Mouse (Mus musculus) lung, postnatal 25 days (tissue): ENCODE data around the gene Taok2.
"Not testable (repeated sequence)": the region's sequence is repeated elsewhere in the genome, so short reads cannot be mapped to it uniquely, and the experiment has no call there.

ENCODE experiments used
- DNase-seq: peaks from one replicate; pipeline ENCODE4 v3.0.0; 2022; ENCODE audit warnings: low spot score

Gene Taok2

DNA sequence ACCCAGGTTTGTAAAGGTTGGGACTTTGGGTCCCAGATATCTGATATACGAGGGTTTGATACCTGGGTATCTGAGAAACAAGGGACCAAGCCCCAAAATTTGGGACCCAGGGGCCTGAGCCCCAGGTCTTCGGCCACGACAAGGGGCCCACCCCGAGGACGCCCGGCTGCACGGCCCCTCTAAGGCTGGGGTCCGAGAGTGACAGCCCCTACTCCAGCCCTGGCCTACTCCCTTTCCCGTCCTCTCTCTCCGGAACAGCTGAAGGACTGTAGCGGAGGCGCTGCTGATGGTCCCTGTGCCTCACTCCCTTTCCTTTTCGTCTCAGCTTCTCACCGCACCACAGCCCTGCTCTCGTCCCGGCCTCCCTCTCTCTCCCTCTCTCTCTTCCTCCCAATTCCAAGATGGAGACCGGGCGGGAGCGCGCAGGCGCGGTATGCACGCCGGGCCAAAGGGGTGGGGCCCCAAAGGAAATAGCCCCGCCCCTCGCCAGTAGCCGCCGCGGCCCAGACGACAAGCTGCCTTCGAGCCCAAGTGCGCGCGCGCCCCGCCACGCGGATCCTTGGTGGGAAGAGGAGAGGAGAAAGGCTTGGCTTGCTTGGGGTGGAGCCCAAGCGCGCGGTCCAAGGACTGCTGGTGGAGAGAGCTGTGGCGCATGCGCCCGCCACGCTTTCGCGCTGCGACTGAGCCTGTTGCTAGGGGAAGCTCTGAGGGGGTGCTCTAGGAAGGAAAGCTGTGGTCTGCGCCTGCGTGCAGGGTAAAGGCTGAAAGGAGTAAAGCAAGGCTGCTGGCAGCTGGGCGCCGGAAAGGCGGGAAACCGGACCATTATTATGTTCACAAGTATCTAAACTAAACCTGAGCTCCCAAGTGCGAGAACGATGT, at the start of gene Taok2:
Gene Taok2 (minus strand): TSS at position 418 of the 879 bp plus-strand sequence.
- peak; percentile 98 for DNase-seq

DNA sequence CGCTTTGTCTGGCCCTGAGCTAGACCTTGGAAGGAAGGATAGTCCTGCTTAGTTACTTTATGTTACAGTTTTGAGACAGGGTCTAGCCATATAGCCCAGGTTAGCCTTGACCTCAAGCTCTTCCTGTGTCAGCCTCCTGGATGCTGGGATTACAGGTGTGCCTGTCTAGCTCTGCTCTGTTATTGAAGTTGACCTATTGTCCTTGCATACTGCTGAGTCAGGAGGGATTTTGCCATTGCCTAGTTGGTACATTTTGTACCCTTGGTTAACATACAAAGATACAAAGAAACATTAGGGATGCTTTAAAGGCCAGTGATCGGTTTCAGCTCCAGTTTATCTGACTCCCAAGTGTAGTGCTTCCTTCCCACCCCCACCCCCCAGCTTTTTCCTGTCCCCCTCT, 48.1 kb upstream of the Taok2 start:
- DNase-seq = no peak

DNA sequence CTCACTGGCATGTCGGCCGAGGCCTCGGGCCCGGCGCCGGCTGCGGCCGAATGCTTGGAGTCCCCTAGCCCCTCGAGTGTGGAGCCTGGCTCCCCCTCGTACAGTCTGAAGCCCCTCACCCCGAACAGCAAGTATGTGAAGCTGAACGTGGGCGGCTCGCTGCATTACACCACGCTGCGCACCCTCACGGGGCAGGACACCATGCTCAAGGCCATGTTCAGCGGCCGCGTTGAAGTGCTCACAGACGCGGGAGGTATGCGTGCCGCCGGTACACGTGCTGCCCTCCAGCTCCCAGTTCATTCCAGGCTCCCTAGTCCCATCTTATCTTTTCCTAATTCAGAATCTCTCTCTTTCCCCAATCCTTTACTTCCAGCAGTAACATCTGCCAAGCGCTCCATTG, 44.5 kb upstream of the Taok2 start:
- DNase-seq = no peak

DNA sequence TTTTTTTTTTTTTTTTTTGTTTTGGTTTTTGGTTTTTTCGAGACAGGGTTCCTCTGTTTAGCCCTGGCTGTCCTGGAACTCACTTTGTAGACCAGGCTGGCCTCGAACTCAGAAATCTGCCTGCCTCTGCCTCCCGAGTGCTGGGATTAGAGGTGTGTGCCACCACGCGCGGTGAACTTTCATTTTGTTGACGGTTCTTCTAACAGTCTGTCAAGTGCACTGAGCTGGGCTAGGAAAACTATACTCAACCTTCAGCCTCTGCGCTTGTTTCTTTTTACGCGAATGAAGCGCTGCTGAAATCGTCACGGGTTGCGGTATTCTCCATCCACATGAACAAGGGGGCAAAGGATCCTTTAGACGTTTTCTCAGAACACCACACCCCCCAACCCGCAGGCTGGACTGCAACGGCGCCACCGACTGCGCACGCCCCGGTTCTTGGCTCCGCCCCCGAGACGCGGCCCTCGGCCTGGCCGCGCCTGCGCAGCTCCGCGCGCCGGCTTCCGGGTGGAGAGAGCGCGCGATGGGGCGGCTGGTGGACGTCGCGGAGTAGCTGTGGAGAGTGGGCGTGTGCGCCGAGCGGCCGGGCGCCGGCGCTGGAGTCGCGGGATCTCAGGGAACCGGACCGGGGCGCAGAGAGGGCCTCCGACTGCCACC, 44.0 kb upstream of the Taok2 start, which contains the start of gene Kctd13:
Gene Kctd13 (plus strand): TSS at position 496 of the 654 bp plus-strand sequence.
- DNase-seq = peak; percentile 93

DNA sequence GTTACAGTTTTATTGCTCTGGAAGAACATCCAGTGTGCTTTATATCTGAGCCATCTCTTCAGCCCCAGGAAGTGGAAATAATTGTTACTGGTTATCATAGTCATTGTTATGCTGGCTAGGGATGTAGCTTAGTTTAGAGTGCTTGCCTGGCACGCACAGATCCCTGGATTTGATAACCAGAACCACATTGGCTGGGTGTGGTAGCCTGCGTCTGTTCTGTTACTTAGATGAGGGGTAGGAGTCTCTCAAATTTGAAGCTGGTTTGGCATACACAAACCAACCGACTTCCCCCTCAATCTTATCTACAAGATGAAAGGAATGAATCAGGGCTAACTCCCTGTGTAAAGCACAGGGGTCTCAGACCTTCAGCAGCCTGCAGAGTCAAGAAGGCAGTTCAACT, 41.8 kb upstream of the Taok2 start:
- no peak for DNase-seq

DNA sequence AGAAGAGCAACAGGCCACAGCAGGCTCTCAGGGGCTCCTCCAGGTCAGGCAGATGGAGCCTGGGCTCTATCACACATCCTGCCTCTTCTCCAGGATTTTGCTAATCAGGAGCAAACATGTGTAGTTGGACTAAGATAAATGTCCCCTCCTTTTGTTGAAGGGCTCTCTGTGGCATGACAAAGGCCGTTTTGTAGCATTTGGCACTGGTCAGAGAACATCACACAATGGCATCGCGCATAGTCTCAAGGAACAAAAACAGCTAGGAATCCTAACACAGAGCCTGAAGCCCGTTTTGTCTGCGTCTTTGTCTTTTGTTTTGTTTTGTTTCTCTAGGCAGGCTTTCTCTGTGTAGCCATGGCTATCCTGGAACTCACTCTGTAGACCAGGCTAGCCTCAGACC, 39.5 kb upstream of the Taok2 start:
- DNase-seq = no peak

DNA sequence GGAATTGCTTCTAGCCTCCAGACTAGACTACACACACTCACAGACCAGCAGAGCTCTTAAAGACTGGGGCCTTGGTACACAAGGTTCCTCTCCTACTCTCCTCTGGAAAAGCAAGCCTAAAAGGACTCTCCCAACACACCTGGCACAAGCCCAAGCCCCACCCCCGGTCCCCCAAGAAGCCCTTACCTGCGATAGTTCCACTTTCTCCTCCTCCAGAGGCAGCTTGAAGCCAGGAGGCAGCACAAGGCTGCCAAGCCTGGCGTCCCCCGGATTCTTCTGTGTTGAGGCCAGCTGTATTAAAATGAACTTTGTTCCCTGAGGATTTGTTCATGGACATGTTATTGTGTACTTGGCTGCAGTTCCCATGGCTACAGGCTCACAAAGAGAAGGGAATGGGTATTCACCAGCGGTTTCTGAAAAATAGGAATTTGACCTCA, 38.1 kb upstream of the Taok2 start, which contains the start of gene Tmem219:
Gene Tmem219 (minus strand): TSS at position 294 of the 437 bp plus-strand sequence.
- DNase-seq = peak; percentile 77

DNA sequence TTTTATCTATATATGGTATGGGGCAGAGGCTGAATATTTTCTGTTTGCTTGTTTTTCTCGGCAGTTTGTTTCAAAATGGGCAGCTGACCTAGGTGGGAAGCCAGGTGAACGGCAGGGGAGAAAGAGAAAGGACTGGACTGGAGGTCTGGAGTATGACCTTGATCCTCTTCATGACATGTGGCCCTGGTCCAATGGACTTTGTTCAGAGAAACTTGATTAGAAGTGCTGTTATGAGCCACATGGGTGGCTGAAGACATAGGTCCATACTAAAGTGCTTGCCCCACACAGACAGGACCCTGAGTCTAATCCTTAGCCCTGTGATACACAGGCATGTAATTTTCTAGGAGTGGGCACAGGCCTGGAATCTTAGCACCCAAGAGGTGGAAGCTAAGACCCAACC, 37.1 kb upstream of the Taok2 start:
- DNase-seq = no peak

DNA sequence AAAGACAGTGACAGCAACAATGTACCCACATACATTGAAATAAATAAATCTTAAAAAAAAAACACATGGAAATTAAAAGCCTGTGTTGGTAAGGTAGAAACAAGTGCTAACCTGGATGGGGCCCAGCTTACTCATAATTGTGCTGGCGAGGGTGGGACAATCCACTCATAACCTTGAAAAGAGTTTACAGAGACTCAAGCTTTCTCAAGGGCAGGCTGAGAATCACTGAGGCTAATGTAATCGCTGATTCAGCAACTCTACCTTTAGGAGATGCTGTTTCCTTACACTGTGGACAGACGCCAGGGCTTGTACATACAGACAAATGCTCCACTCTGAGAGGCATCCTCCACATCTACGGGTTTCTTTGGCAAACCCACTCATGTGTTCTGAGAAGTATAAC, 35.5 kb upstream of the Taok2 start:
- no peak for DNase-seq

DNA sequence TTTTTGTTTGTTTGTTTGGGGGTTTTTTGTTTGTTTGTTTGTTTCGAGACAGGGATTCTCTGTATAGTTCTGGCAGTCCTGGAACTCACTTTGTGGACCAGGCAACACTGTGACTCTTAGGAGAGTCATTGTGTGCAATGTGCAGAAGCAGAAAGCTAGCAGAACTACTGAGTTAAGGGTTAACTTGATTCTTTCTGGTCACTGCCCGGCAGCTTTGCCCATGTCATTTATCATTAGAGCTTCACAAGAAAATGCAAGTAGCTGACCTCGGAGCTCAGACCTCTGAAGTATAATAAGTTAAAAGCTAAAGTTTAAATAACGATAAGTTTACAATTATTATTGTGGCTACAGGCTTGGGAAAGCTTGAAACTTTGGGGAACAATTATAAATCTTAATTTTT, 33.9 kb upstream of the Taok2 start:
- DNase-seq = not testable (repeated sequence)

DNA sequence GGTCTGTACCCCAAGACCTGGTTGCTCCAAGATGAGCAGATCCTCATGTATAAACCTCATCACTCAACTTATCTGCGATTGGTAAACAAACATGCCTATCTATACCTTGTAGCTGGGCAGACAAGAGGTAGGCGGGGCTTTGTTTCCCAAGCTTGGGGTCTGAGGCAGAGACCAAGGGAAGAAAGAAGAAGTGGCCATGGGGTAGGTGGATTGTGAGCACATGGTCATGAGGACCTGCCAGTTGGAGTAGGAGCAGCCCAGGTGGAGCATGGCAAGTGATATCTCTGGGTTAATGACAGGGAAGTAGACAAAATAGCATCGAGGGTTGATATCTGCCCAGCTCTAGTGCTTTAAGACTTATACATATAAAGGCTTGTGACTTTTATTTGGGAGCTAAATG, 30.3 kb upstream of the Taok2 start:
- DNase-seq = no peak

DNA sequence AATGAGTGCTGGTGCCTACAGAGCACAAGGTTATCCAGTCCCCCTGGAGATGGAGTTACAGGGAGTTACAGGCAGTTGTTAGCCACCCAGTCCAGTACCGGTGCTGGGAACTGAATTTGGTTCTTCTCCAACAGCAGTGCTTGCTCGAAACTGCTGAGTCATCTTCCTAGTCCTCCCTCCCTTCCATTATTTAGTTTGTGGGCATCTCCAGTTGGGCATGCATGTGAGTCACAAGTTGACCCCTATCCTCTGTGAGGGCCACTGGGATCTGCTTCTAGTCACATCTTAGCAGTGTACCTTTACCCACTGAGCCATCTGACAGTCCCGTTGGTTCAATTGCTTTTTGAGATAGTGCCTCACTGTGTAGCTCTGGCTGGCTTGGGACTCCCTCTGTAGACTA, 21.1 kb upstream of the Taok2 start:
- no peak for DNase-seq

DNA sequence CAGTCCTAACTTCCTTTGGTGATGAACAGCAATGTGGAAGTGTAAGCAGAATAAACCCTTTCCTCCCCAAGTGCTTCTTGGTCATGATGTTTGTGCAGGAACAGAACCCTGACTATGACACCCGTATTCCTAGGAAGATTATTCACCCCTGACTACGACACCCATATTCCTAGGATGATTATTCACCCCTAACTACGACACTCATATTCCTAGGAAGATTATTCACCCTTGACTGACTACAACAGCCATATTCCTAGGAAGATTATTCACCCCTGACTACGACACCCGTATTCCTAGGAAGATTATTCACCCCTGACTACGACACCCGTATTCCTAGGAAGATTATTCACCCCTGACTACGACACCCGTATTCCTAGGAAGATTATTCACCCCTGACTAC, 15.3 kb upstream of the Taok2 start:
- DNase-seq = not testable (repeated sequence)

DNA sequence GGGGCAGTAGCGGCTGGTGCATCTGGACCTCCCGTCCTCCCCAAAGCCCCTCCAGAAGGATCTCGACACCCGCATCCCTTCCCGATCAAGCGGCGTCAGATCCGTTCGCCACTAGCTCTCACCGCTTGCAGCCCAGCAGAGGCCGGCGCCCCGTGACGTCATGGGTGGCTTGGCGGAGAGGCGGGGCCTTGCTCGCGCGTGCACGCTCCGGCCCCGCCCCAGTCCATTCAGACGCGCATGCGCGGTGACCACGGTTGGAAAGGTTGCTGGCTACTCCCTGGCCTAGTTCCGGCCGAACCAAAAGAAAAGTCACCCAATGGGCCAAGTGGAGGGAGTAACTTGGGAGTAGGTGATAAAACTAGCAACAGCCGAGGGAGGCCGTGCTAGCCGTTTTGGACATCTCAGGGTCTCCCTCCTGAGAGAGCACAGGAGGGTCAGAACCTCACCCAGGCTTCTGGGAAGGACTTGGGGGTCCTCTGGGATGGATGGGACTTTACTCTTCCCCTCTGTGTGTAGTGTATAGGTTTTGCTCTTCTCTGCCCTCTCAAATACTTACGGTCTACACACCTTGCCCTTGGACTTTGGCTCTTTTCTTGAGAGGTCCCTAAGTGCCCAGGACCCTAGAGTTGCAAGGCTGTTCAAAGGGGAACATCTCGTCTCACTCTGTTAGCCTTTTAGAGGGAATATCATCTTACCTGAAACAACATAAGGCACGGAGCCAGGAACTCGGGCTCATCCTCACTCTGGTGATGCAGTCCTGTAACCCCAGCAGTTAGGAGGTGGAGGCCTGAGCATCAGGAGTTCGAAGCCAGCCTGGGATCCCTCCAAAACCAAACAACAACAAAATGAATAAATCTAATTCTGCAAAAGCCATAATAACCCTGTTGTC, 13.8 kb upstream of the Taok2 start:
- DNase-seq = peak; percentile 96

DNA sequence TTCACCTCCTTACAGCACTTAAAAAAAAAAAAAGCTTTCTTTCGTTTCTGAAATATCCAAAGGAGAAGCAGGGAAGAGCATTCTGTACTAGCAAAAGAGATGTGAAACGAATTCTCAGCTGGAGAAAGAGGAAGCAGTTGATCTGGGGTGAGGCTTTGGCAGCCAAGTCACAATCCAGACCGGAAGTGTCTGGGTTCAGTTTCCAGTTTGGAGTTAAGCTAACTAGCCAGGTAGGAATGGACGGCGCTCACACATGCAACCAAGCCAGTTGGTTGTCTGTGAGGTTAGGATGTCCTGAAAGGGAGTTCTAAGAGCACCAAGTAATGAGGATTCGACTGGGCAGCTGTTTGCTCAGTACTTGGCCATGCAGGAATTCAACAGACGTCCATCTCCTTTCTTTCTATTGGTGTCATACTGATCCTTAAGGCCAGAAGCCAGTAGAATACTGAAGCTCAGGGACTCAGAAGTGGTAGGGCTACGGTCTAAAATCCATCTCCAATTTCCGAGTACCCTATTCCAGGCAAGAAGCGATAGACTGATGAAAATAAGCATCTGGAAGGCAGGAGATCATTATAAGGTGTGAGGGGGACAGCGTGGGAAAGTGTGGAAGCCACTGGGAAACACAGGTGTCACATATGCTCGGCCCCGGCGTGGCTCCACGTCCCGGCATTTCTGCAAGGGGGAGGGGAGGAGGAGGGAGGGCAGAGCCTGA, 13.0 kb upstream of the Taok2 start:
- peak; percentile 59 for DNase-seq

DNA sequence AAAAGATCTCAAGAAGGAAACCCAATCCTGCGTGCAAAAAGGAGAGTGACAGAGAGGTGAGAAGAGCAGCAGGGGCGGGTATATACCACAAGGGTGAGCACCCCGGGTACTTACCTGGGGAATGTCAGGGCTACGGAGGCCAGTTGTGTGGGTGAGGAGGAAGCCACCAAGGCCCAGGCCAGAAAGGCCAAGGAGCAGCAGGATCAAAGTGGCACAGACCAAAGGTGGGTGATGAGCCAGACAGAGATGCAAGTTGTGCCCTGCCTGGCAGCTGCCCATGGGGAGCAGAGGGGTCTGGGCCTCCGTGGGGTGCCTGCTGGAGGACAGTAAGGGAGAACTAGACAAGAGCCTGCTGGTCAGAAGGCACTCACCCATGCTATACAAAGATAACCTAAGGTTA, 12.4 kb upstream of the Taok2 start:
- DNase-seq = no peak

DNA sequence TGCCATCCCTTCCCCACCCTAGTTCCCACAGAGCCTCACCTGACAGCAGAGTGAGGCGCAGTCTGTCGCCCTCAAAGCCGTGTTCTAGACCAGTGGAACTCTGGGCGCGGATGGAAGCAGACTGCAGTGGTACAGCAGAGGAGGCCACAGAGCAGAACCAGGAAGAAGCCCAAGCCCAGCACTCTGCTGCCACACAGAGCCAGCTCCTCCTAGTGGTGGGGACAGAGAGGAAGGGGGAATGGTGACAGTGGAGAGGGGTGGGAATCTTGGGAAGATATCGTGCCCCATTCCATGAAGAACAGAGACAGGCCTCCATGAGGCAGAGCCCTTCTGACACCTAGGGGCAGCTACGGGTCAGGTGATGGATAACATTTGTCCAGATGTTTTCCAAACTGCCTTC, 4.3 kb upstream of the Taok2 start:
- DNase-seq = peak; percentile 46

DNA sequence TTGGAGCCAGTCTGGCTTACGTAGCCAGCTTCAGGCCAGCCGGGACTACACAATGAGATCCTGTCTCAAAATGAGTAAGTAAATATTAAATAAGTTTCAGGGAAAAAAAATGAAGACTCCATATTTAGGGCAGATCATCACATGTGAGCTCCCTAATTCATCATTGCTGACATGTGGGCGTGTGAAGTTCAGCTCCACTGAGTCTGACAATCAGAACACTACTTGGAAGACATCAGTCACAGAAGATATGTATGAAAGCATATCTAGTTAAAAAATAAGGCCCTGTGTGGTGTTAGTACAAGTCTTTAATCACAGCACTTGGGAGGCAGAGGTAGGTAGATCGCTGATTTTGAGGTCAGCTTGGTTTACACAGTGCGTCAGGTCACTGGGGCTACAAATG, 2.8 kb upstream of the Taok2 start:
- no peak for DNase-seq

DNA sequence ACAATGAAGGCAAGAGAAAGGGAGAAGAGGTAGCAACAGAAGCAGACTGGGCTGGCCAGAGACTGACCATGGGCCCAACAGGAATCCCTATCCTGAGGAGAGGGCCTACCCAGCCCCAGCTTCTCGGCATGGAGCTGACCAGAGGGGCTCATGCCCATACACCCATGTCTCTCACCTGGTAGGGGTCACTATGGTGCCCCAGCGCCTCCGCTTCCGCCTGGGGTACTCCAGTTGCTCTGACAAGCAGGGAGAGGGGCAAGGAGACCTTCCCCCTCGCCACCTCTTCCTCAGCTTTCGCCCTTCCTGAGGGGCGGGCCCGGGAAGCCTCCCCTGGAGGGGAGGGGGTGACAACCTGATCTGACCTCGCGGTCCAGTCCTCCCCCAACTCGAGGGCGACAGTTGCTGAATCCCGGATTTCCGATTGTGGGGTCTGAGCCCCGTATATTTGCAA, 747 bp downstream of the Taok2 start:
- no peak for DNase-seq

DNA sequence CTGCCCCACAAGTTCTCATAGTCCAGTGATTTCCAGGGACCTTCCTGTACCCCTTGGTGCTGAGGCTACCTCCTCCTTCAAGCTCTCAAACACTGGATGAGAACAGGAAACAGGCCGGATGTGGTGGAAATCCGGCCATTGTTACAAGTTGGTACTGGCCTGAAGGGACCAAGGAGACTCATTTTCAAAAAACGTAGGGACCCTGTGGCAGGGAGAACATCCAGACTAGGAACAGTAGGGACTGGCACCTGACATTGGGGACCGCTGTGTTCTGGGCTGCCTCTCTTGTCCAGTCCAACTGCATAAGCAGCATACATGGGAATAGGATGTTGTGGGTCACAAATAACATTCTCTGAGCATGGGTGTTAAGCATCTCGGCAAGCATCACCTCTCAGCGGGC, 3.5 kb downstream of the Taok2 start:
- DNase-seq = peak; percentile 83

DNA sequence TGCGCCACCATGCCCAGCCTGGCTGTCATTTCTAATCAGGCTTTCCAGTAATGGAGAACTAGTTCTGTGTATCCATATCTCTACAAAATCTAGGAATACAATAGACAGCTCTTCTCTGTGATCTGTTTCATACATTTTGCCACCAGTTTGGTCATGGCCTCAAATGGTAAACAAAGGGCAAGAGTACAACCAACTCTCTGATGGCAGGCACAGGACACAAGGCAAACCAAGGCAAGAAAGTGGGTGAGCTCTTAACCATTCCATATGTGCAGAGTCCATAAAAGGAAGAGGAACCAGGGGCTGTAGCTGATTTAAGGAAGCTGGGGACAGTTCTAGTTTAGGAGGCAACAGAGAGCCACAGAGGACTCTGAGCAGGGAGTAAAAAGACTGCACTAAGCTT, 7.3 kb downstream of the Taok2 start:
- DNase-seq = no peak

DNA sequence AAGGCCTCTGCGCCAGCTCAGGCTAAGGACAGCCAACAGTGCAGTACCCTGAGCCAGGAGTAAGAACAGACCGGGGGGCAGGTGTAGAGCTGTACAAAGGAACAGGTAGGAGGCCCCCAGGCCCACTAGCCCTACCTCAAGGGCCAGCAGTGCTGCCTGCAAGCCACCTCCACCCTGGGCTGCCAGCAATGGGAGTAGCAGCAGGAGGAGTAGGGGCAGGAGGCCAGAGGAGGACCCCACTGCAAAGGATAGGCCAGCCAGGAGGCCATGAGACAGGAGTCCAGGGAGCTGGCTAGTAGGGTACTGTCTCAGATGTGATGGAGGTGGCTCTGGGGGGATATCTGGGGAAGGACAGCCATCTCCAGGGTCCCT, 14.0 kb downstream of the Taok2 start:
- DNase-seq = no peak
